Mouse (Mus musculus): ENCODE data around the gene Snrpc.

- TF ChIP-seq EP300 (IDR thresholded peaks at IDR 0.05; ENCODE audit: low read depth): no peak
- no peak for TF ChIP-seq CTCF (IDR thresholded peaks at IDR 0.05; ENCODE audit: low read depth)
Observed at GRCm38 (mm10) chr17:27827511-27827910, 10.4 kb upstream of the Snrpc start.
